In the genomic region with DNA sequence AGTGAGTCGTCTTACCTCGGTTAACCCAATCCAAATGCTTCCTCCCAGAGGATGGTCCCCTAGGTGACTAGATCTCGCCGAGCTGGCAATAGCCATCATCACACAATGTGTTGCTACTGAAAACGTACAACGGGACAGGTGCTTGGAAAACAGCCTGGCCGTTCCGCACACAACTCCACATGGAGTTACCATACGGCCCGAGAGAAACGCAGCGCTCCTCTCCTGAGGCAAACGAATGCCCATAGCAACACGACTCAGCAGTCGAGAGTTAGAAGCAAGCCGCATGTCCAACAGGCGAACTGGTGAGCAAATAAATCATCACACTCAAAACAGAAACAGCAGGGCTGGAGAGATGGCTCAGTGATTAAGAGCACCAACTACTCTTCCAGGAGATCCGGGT, we compare ENCODE assay signal across 25 mouse cellular contexts. TPM values are rescaled to one million over a fixed set of nuclear protein-coding genes. Genes with fewer than 3 reads are reported as not detected.
DNase-seq lines count a peak whose midpoint lies in the region; TF ChIP-seq lines count a peak whose summit lies in the region.
"Had no signal": no experiment of that assay in that cellular context is flagged by ENCODE, and none has a peak within 500 bp of the region (broad histone marks: within the 10 kb centered on the region; RNA-seq: fewer than 3 reads in every experiment).

No protein-coding gene starts in this region.

- no peak for TF ChIP-seq CTCF in layer of hippocampus, adult 2 months (conservative IDR thresholded peaks at IDR 0.05)

- intact Hi-C loops in heart, postnatal 25 days (cut with DNase I): no loop called here

- DNase-seq in right cerebral cortex, postnatal 14 days: peak; percentile 28
- DNase-seq in right cerebral cortex, adult 2 months (ENCODE audit: low spot score in 2 of 2): no peak
- DNase-seq in layer of hippocampus, adult 2 months (ENCODE audit: low spot score in 2 of 2): peak; percentile 50 to 70
- DNase-seq in layer of hippocampus, postnatal 14 days (ENCODE audit: low spot score in 2 of 2): peak; percentile 74 to 91
- no peak for DNase-seq in spleen, adult 18-20 months
- DNase-seq in heart, postnatal 25 days (ENCODE audit: low spot score): no peak
- DNase-seq in heart, embryonic 10.5 days (ENCODE audit: low spot score): no peak
- DNase-seq: adrenal gland, postnatal 14 days; cerebellum, adult 18-20 months; cerebellum, postnatal 10 days; gastrocnemius, postnatal 14 days; heart, postnatal 36 days; kidney, adult 9 months; kidney, postnatal 10 days; liver; lung, embryonic 14.5 days; lung, postnatal 14 days; thymus, adult 2 months; thymus, postnatal 36 days had no signal

- no peaks in the 10 kb centered on the region for H3K27me3 ChIP-seq in heart, embryonic 10.5 days (ENCODE audit: insufficient read depth, poor library complexity, severe bottlenecking)
- H3K27me3 ChIP-seq: heart, embryonic 15.5 days; hindbrain, embryonic 12.5 days; midbrain, embryonic 15.5 days had no signal

- no peaks in the 10 kb centered on the region for H3K9me3 ChIP-seq in heart, embryonic 10.5 days
- H3K9me3 ChIP-seq: heart, embryonic 15.5 days; hindbrain, embryonic 12.5 days; midbrain, embryonic 10.5 days; midbrain, embryonic 15.5 days had no signal

- WGBS in heart, embryonic 10.5 days: 91% methylated on average over 18 of the region's 18 CpGs

- H3K4me1 ChIP-seq in heart, embryonic 10.5 days: peaks cover 7% of the 10 kb centered on the region
- H3K4me1 ChIP-seq: heart, embryonic 15.5 days; hindbrain, embryonic 12.5 days; midbrain, embryonic 15.5 days had no signal

- H3K36me3 ChIP-seq in heart, embryonic 10.5 days: no peaks in the 10 kb centered on the region
- H3K36me3 ChIP-seq: heart, embryonic 15.5 days; hindbrain, embryonic 12.5 days; midbrain, embryonic 10.5 days; midbrain, embryonic 15.5 days had no signal

- H3K27ac ChIP-seq in layer of hippocampus, adult 2 months: peak overlapping the region; percentile 79
- H3K27ac ChIP-seq in heart, embryonic 10.5 days: no peak overlapping the region
- H3K27ac ChIP-seq: heart, embryonic 15.5 days; hindbrain, embryonic 12.5 days; liver, embryonic 14.5 days; midbrain, embryonic 10.5 days; midbrain, embryonic 15.5 days had no signal

- H3K4me3 ChIP-seq in layer of hippocampus, adult 2 months: no peak overlapping the region
- H3K4me3 ChIP-seq in heart, embryonic 10.5 days: no peak overlapping the region
- H3K4me3 ChIP-seq: erythroblast, embryonic 14.5 days; heart, embryonic 15.5 days; hindbrain, embryonic 12.5 days; midbrain, embryonic 10.5 days; midbrain, embryonic 15.5 days had no signal

RNA-seq across cellular contexts. Expression of a gene that starts 38.6 kb away (rescaled TPM):
- total RNA-seq in layer of hippocampus, adult 2 months (2021): 10 to 100 TPM; 27.0 to 30.0 TPM
- 10 to 100 TPM; 31.3 to 35.0 TPM for total RNA-seq in layer of hippocampus, postnatal 14 days (2021)
- 10 to 100 TPM; 25.2 to 29.7 TPM for total RNA-seq in heart, postnatal 25 days (2021)
- 148 and 182 TPM in 2 replicates for polyA plus RNA-seq in heart, embryonic 10.5 days (2016; fragmentation: Nextera tagmentation; extraction: Ambion mirVana)

RNA-seq across cellular contexts. Expression of a gene that starts 44.2 kb away (rescaled TPM):
- 10 to 100 TPM; 75.3 to 88.0 TPM for total RNA-seq in layer of hippocampus, adult 2 months (2021)
- 10 to 100 TPM; 77.9 to 92.1 TPM for total RNA-seq in layer of hippocampus, postnatal 14 days (2021)
- 10 to 100 TPM; 45.9 to 49.7 TPM for total RNA-seq in heart, postnatal 25 days (2021)
- polyA plus RNA-seq in heart, embryonic 10.5 days (2016; fragmentation: Nextera tagmentation; extraction: Ambion mirVana): 410 and 487 TPM in 2 replicates

Comparison
In these comparisons a context has a peak if more than half of its experiments do, and no peak if none do; other contexts are left out.
1. DNase-seq: peak in right cerebral cortex, postnatal 14 days (single experiment), layer of hippocampus, adult 2 months (2 of 2) and layer of hippocampus, postnatal 14 days (2 of 2); none in right cerebral cortex, adult 2 months (0 of 2), spleen, adult 18-20 months (0 of 2), heart, postnatal 25 days (single experiment) and heart, embryonic 10.5 days (single experiment).